Mouse (Mus musculus): ENCODE measurements around the gene Abhd12.

DNA sequence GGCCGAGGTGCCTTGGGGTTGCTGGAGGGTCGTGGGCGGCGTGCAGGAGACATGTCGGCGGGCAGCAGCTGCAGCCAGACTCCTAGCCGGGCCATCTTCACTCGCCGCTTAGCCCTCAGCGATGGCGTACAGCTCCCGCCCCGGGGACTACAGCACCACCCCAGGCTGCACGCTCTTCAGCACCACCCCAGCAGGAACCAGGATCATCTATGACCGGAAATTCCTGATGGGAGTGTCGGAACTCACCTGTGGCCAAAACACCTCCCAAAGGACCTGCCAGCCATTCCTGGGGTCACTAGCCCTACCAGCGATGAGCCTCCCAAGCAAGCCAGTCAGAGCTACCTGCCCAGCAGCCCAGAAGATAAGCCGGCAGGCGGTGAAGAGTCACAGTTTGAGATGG, 28.9 kb upstream of the Abhd12 start:
- TF ChIP-seq GATA1 (IDR thresholded peaks at IDR 0.05; ENCODE audit: low read length), result no peak
- no peak for TF ChIP-seq TAL1 (IDR thresholded peaks at IDR 0.05; ENCODE audit: low read length)
